Mouse (Mus musculus) forebrain, embryonic 14.5 days (tissue): ENCODE measurements around the gene Nexn. TPM values are rescaled to one million over a fixed set of nuclear protein-coding genes. Genes with fewer than 3 reads are reported as not detected.

Experiments used
- ATAC-seq: fragments of 200-750 bp; cut with Nextera tagmentation; 2 replicates; pipeline ENCODE4 v1.8.0; 2017; ENCODE audit warnings: mild to moderate bottlenecking, moderate library complexity
- DNase-seq: peaks from one replicate; pipeline ENCODE4 v3.0.0-alpha.2; 2015; ENCODE audit warnings: low spot score
- H3K27ac ChIP-seq: fragments of 300-500 bp; sonication (generic); 2 replicates; pipeline ENCODE4 v1.5.1; 2014; ENCODE audit warnings: low read depth, mild to moderate bottlenecking, control low read depth, low read length, moderate library complexity
- H3K27me3 ChIP-seq: fragments of 300-500 bp; sonication (generic); replicated peaks from 2 replicates; pipeline ENCODE4 v1.6.1; 2014; ENCODE audit warnings: low read length, control low read depth, mixed read lengths; ENCODE audit not compliant: control insufficient read depth, insufficient read depth
- H3K36me3 ChIP-seq: fragments of 300-500 bp; sonication (generic); 2 replicates; pipeline ENCODE4 v1.6.1; 2014; ENCODE audit warnings: low read length, control low read depth; ENCODE audit not compliant: control insufficient read depth, insufficient read depth
- H3K4me1 ChIP-seq: fragments of 300-500 bp; sonication (generic); 2 replicates; pipeline ENCODE4 v1.6.1; 2014; ENCODE audit warnings: antibody characterized with exemption, low read length, control low read depth; ENCODE audit not compliant: control insufficient read depth, insufficient read depth
- H3K4me2 ChIP-seq: fragments of 300-500 bp; sonication (generic); 2 replicates; pipeline ENCODE4 v1.6.1; 2014; ENCODE audit warnings: mild to moderate bottlenecking, control low read depth, low read length
- H3K4me3 ChIP-seq: fragments of 300-500 bp; sonication (generic); 2 replicates; pipeline ENCODE4 v1.5.1; 2014; ENCODE audit warnings: low read depth, low read length, control low read depth
- H3K9ac ChIP-seq: fragments of 300-500 bp; sonication (generic); 2 replicates; pipeline ENCODE4 v1.6.1; 2014; ENCODE audit warnings: mild to moderate bottlenecking, low read length, control low read depth, moderate library complexity
- H3K9me3 ChIP-seq: fragments of 300-500 bp; sonication (generic); replicated peaks from 2 replicates; pipeline ENCODE4 v1.6.1; 2016; ENCODE audit warnings: low read length, control low read depth, mixed read lengths; ENCODE audit not compliant: control insufficient read depth
- WGBS: fragments of 180-500 bp; shearing (Covaris S2); extraction: QIAGEN DNeasy Blood & Tissue Kit; methylation state at CpG from one replicate; pipeline ENCODE4 v1.1.7; 2014; 5-methylcytosine and 5-hydroxymethylcytosine counted together
- polyA plus RNA-seq: library from polyadenylated mRNA; unstranded; fragments of >200 nt; fragmentation: Nextera tagmentation; extraction: Ambion mirVana; gene quantifications from 2 replicates; pipeline ENCODE4 v1.2.1, GENCODE M21; 2014

The Nexn gene
- polyA plus RNA-seq, 1 experiment from 2014 or later: 1.8 TPM

- Histone ChIP-seq H3K27ac (no peak overlapping the region), H3K4me2 (no peak overlapping the region), H3K4me3 (no peak overlapping the region), H3K9me3 (no peaks in the 10 kb centered on the region), H3K4me1 (no peaks in the 10 kb centered on the region), H3K36me3 (peaks cover 32% of the 10 kb centered on the region), H3K27me3 (no peaks in the 10 kb centered on the region), H3K9ac (no peak overlapping the region)
- 88% methylated on average over 14 of the region's 14 CpGs for WGBS
- no peak for ATAC-seq
- no peak for DNase-seq
Measured at GRCm38 (mm10) chr3:152300376-152301337, 34.5 kb upstream of the Nexn start.

- no peak for DNase-seq
- 95% methylated on average over 5 of the region's 5 CpGs for WGBS
- Histone ChIP-seq H3K27ac (no peak overlapping the region), H3K36me3 (peaks cover 39% of the 10 kb centered on the region), H3K4me2 (no peak overlapping the region), H3K9ac (no peak overlapping the region), H3K9me3 (no peaks in the 10 kb centered on the region), H3K4me3 (no peak overlapping the region), H3K4me1 (no peaks in the 10 kb centered on the region), H3K27me3 (no peaks in the 10 kb centered on the region)
- no peak for ATAC-seq
Measured at GRCm38 (mm10) chr3:152295896-152296295, 29.7 kb upstream of the Nexn start.

- no peak for DNase-seq
- WGBS: 81% methylated on average over 3 of the region's 3 CpGs
- Histone ChIP-seq H3K27ac (no peak overlapping the region), H3K4me1 (no peaks in the 10 kb centered on the region), H3K9ac (no peak overlapping the region), H3K4me2 (no peak overlapping the region), H3K36me3 (peaks cover 43% of the 10 kb centered on the region), H3K4me3 (no peak overlapping the region), H3K9me3 (no peaks in the 10 kb centered on the region), H3K27me3 (no peaks in the 10 kb centered on the region)
- no peak for ATAC-seq
Measured at GRCm38 (mm10) chr3:152294400-152294799, 28.2 kb upstream of the Nexn start.

- no peaks in the 10 kb centered on the region for H3K4me1 ChIP-seq
- H3K9me3 ChIP-seq: no peaks in the 10 kb centered on the region
- no peak overlapping the region for H3K9ac ChIP-seq
- H3K36me3 ChIP-seq: peaks cover 48% of the 10 kb centered on the region
- H3K27me3 ChIP-seq: no peaks in the 10 kb centered on the region
- no peak overlapping the region for H3K4me3 ChIP-seq
- no peak for DNase-seq
- H3K27ac ChIP-seq: no peak overlapping the region
- no peak overlapping the region for H3K4me2 ChIP-seq
- ATAC-seq: no peak
- WGBS: 95% methylated on average over 13 of the region's 13 CpGs
Measured at GRCm38 (mm10) chr3:152293530-152294181, 27.5 kb upstream of the Nexn start.

- Histone ChIP-seq H3K27ac (no peak overlapping the region), H3K36me3 (peaks cover 59% of the 10 kb centered on the region), H3K4me3 (no peak overlapping the region), H3K4me1 (no peaks in the 10 kb centered on the region), H3K9me3 (no peaks in the 10 kb centered on the region), H3K27me3 (no peaks in the 10 kb centered on the region), H3K4me2 (no peak overlapping the region), H3K9ac (no peak overlapping the region)
- ATAC-seq: no peak
- 94% methylated on average over 6 of the region's 6 CpGs for WGBS
- DNase-seq: no peak
Measured at GRCm38 (mm10) chr3:152291895-152292294, 25.7 kb upstream of the Nexn start.

- WGBS: 87% methylated on average over 17 of the region's 17 CpGs
- H3K27ac ChIP-seq: no peak overlapping the region
- DNase-seq (no peak), ATAC-seq (no peak; the same call in 1 of the 2 replicates)
- H3K27me3 ChIP-seq: no peaks in the 10 kb centered on the region
- no peak overlapping the region for H3K4me2 ChIP-seq
- H3K36me3 ChIP-seq: peaks cover 58% of the 10 kb centered on the region
- H3K4me3 ChIP-seq: no peak overlapping the region
- no peak overlapping the region for H3K9ac ChIP-seq
- no peaks in the 10 kb centered on the region for H3K4me1 ChIP-seq
- no peaks in the 10 kb centered on the region for H3K9me3 ChIP-seq
Measured at GRCm38 (mm10) chr3:152290175-152290798, 24.1 kb upstream of the Nexn start.

GRCm38 (mm10) chr3:152288740-152289139, 22.6 kb upstream of the Nexn start:
- peaks cover 55% of the 10 kb centered on the region for H3K36me3 ChIP-seq
- H3K27ac ChIP-seq: no peak overlapping the region
- H3K4me1 ChIP-seq: no peaks in the 10 kb centered on the region
- no peaks in the 10 kb centered on the region for H3K9me3 ChIP-seq
- WGBS: 58% methylated on average over 4 of the region's 4 CpGs
- ATAC-seq (no peak), DNase-seq (peak; percentile 30)
- H3K4me3 ChIP-seq: no peak overlapping the region
- no peaks in the 10 kb centered on the region for H3K27me3 ChIP-seq
- H3K9ac ChIP-seq: no peak overlapping the region
- no peak overlapping the region for H3K4me2 ChIP-seq

- DNase-seq (no peak), ATAC-seq (no peak)
- Histone ChIP-seq H3K36me3 (peaks cover 55% of the 10 kb centered on the region), H3K4me3 (no peak overlapping the region), H3K4me2 (no peak overlapping the region), H3K27ac (no peak overlapping the region), H3K9ac (no peak overlapping the region), H3K9me3 (no peaks in the 10 kb centered on the region), H3K4me1 (no peaks in the 10 kb centered on the region), H3K27me3 (no peaks in the 10 kb centered on the region)
- WGBS: 88% methylated on average over 5 of the region's 5 CpGs
Measured at GRCm38 (mm10) chr3:152288276-152288675, 22.1 kb upstream of the Nexn start.
